11 mouse cellular contexts compared by ENCODE assay signal in genomic region chr5:41893351-41893750, GRCm38 (mm10).
"Had no signal": no experiment of that assay in that cellular context is flagged by ENCODE, and none has a peak within 500 bp of the region (broad histone marks: within the 10 kb centered on the region; RNA-seq: fewer than 3 reads in every experiment).

No protein-coding gene starts in this region.

- DNase-seq: gastrocnemius, adult 2 months; gastrocnemius, postnatal 10 days; gastrocnemius, postnatal 25 days; heart, adult 2 months; heart, postnatal 10 days; heart, postnatal 4 days; kidney, adult 18-20 months; kidney, adult 8-10 months; kidney, postnatal 10 days; kidney, postnatal 25 days; kidney, postnatal 4 days had no signal
